9 mouse cellular contexts compared by ENCODE assay signal in the genomic region with DNA sequence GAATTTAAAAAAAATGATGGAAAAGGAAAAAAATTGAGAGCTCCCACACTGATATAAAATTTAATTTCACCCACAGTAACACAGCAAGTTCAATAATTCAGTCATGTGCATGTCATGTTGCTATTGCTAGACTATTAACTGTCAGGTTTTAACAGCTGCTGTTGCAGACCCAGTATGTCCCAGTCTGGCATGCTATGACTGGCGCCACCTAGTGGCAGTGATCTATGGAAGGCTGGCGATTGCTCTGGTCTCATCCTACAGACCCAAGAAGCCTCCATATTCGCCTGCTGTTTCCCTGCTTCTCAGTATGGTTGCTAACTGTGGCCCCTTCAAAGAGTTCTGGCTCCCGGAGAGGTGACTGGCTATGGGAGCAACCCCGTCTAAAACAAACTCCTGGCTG. TPM values are rescaled to one million over a fixed set of nuclear protein-coding genes. Genes with fewer than 3 reads are reported as not detected.
A peak's percentile ranks its signal among the peaks of the same experiment; 100 is the strongest.
DNase-seq lines count a peak whose midpoint lies in the region; ATAC-seq and TF ChIP-seq lines count a peak whose summit lies in the region.
"Had no signal": no experiment of that assay in that cellular context is flagged by ENCODE, and none has a peak within 500 bp of the region (broad histone marks: within the 10 kb centered on the region; RNA-seq: fewer than 3 reads in every experiment).

No protein-coding gene starts in this region.

- peak; percentile 86 for DNase-seq in brain, embryonic 14.5 days (ENCODE audit: low read depth)
- peak; percentile 17 for DNase-seq in heart, postnatal 25 days (ENCODE audit: low spot score)
- DNase-seq in kidney, postnatal 4 days, result peak; percentile 91
- DNase-seq in lung, adult 2 months, result peak; percentile 54
- DNase-seq in ovary, postnatal 10 days (ENCODE audit: low spot score), result peak; percentile 41
- DNase-seq in thymus, postnatal 14 days, result peak; percentile 77

- H3K9ac ChIP-seq in forebrain, embryonic 13.5 days, result no peak overlapping the region
- H3K9ac ChIP-seq: heart, embryonic 15.5 days had no signal

- no peak for TF ChIP-seq POLR2A in brain, embryonic 14.5 days (IDR thresholded peaks at IDR 0.05; ENCODE audit: borderline replicate concordance, extremely low read depth, insufficient read depth, insufficient read length, poor library complexity, severe bottlenecking)
- TF ChIP-seq POLR2A in lung, adult 2 months (IDR thresholded peaks at IDR 0.05; ENCODE audit: borderline replicate concordance, extremely low read depth, low read depth, low read length), result no peak

- no peaks in the 10 kb centered on the region for H3K9me3 ChIP-seq in E14TG2a.4 (ENCODE audit: low read length)
- no peaks in the 10 kb centered on the region for H3K9me3 ChIP-seq in forebrain, embryonic 13.5 days (replicated peaks)
- H3K9me3 ChIP-seq: heart, embryonic 15.5 days had no signal

- intact Hi-C loops in heart, postnatal 25 days (cut with DNase I), result loop anchor here (1.0 to 5.0 kb wide), 2 partner anchors 41 to 56 kb away; partner anchors contain the start of gene Ano4

- H3K27ac ChIP-seq in forebrain, embryonic 13.5 days, result no peak overlapping the region
- H3K27ac ChIP-seq: heart, embryonic 15.5 days had no signal

- H3K4me1 ChIP-seq in E14TG2a.4 (replicated peaks; ENCODE audit: low read depth, low read length), result no peaks in the 10 kb centered on the region
- no peaks in the 10 kb centered on the region for H3K4me1 ChIP-seq in forebrain, embryonic 13.5 days
- H3K4me1 ChIP-seq in lung, adult 2 months (ENCODE audit: control insufficient read depth, insufficient read depth, low read length), result no peaks in the 10 kb centered on the region
- H3K4me1 ChIP-seq: heart, embryonic 15.5 days had no signal

- no peak overlapping the region for H3K4me3 ChIP-seq in E14TG2a.4 (replicated peaks; ENCODE audit: low read length)
- H3K4me3 ChIP-seq in forebrain, embryonic 13.5 days, result no peak overlapping the region
- no peak overlapping the region for H3K4me3 ChIP-seq in lung, adult 2 months (replicated peaks; ENCODE audit: extremely low read depth, low read depth, low read length)
- H3K4me3 ChIP-seq: heart, embryonic 15.5 days had no signal

- peak; percentile 85 for TF ChIP-seq CTCF in E14TG2a.4 (conservative IDR thresholded peaks at IDR 0.05; ENCODE audit: low read length)
- peak; percentile 86 for TF ChIP-seq CTCF in brain, embryonic 14.5 days (IDR thresholded peaks at IDR 0.05; ENCODE audit: borderline replicate concordance, extremely low read depth, insufficient read depth, insufficient read length)
- peak; percentile 90 for TF ChIP-seq CTCF in lung, adult 2 months (IDR thresholded peaks at IDR 0.05; ENCODE audit: insufficient read depth, low read length)

- no peak overlapping the region for H3K4me2 ChIP-seq in forebrain, embryonic 13.5 days
- H3K4me2 ChIP-seq: heart, embryonic 15.5 days had no signal

- peak; percentile 91 for ATAC-seq in forebrain, embryonic 13.5 days

- no peaks in the 10 kb centered on the region for H3K27me3 ChIP-seq in E14TG2a.4 (ENCODE audit: insufficient read depth, low read length)
- H3K27me3 ChIP-seq in forebrain, embryonic 13.5 days, result no peaks in the 10 kb centered on the region
- H3K27me3 ChIP-seq: heart, embryonic 15.5 days had no signal

- no peaks in the 10 kb centered on the region for H3K36me3 ChIP-seq in E14TG2a.4 (ENCODE audit: insufficient read depth, low read length)
- no peaks in the 10 kb centered on the region for H3K36me3 ChIP-seq in forebrain, embryonic 13.5 days (ENCODE audit: poor library complexity, severe bottlenecking)
- H3K36me3 ChIP-seq: heart, embryonic 15.5 days had no signal

- 8% methylated on average over 5 of the region's 5 CpGs for WGBS in forebrain, embryonic 13.5 days
- 5% methylated on average over 5 of the region's 5 CpGs for WGBS in lung, adult 2 months

RNA-seq across cellular contexts. Expression of gene Ano4, which starts 38.9 kb away (rescaled TPM):
- polyA plus RNA-seq in brain, embryonic 14.5 days (2012; rRNA removed), result 6.4 and 8.1 TPM in 2 replicates
- polyA plus RNA-seq in forebrain, embryonic 13.5 days (2015; fragmentation: Nextera tagmentation; extraction: Ambion mirVana), result 2.8 and 3.1 TPM in 2 replicates
- total RNA-seq in heart, postnatal 25 days (2021), result 1 to 10 TPM; 7.0 to 7.9 TPM
- polyA plus RNA-seq in lung, adult 2 months (2012; rRNA removed), result 0.12 and 0.27 TPM in 2 replicates

Comparison
In these comparisons a context has a peak if more than half of its experiments do, and no peak if none do; other contexts are left out.
1. DNase-seq: peak in every context shown above with its lines; median percentile 91 in kidney, postnatal 4 days; 86 in brain, embryonic 14.5 days; 77 in thymus, postnatal 14 days; 54 in lung, adult 2 months; 41 in ovary, postnatal 10 days; 17 in heart, postnatal 25 days.